Mouse (Mus musculus) small intestine, adult 10 weeks (tissue): Measurements from ENCODE around the gene Prr29. TPM values are rescaled to one million over a fixed set of nuclear protein-coding genes. Genes with fewer than 3 reads are reported as not detected.

ENCODE experiments used
- polyA plus RNA-seq: library from polyadenylated mRNA; stranded (reverse); fragments of 350-450 nt; fragmentation: Illumina TruSeq; extraction: RNeasy Lipid Tissue Mini Kit (QIAGEN cat#74804); gene quantifications from one replicate; pipeline ENCODE4 v1.2.3, GENCODE M21; 2014; ENCODE audit warnings: low replicate concordance

Prr29 gene
- polyA plus RNA-seq: not detected

GRCm38 (mm10) chr11:106365366-106365765, at the start of gene Prr29:
Prr29 (plus strand) TSS chr11:106365472.

GRCm38 (mm10) chr11:106353188-106353587, 12.1 kb upstream of the Prr29 start, which contains the start of gene Scn4a:
Scn4a (minus strand) TSS chr11:106353288.

GRCm38 (mm10) chr11:106387791-106388216, 22.5 kb downstream of the Prr29 start, which contains the start of gene Icam2:
Icam2 (minus strand) TSS chr11:106388075.

Other genes starting within 250 kb of the Prr29 start
- not detected for gene Gm10840, start 204.6 kb upstream of the Prr29 start, polyA plus RNA-seq
- gene Limd2, start 204.6 kb upstream of the Prr29 start, polyA plus RNA-seq: 1.6 TPM
- gene Strada, start 163.3 kb upstream of the Prr29 start, polyA plus RNA-seq: 3.2 TPM
- gene Ccdc47, start 149.1 kb upstream of the Prr29 start, polyA plus RNA-seq: 131 TPM
- gene Ddx42, start 148.5 kb upstream of the Prr29 start, polyA plus RNA-seq: 34.6 TPM
- 5.4 TPM for gene Ftsj3, start 109.4 kb upstream of the Prr29 start, polyA plus RNA-seq
- gene Psmc5, start 109.3 kb upstream of the Prr29 start, polyA plus RNA-seq: 15.4 TPM
- 9.3 TPM for gene Smarcd2, start 92.5 kb upstream of the Prr29 start, polyA plus RNA-seq
- gene Tcam1, start 88.8 kb upstream of the Prr29 start, polyA plus RNA-seq: not detected
- gene Gh, start 63.6 kb upstream of the Prr29 start, polyA plus RNA-seq: not detected
- 2.1 TPM for gene Cd79b, start 50.7 kb upstream of the Prr29 start, polyA plus RNA-seq
- gene Scn4a, start 12.2 kb upstream of the Prr29 start, polyA plus RNA-seq: not detected
- gene Icam2, start 22.6 kb downstream of the Prr29 start, polyA plus RNA-seq: not detected
- 17.7 TPM for gene Ern1, start 122.4 kb downstream of the Prr29 start, polyA plus RNA-seq
- 28.4 TPM for gene Tex2, start 248.0 kb downstream of the Prr29 start, polyA plus RNA-seq